Mouse (Mus musculus): Measurements from ENCODE around the gene Baz2b.
"Not testable (repeated sequence)": the region's sequence is repeated elsewhere in the genome, so short reads cannot be mapped to it uniquely, and the experiment has no call there.

The Baz2b gene

GRCm38 (mm10) chr2:60089528-60090247 is 120.0 kb downstream of the Baz2b start:
- DNase-seq (ENCODE audit: low read depth, low spot score): no peak

GRCm38 (mm10) chr2:60088785-60089527 is 120.7 kb downstream of the Baz2b start:
- no peak for DNase-seq (ENCODE audit: low read depth, low spot score)

- DNase-seq (ENCODE audit: low read depth, low spot score): peak; percentile 49
Measured at GRCm38 (mm10) chr2:60086197-60086903, 123.3 kb downstream of the Baz2b start.

- DNase-seq (ENCODE audit: low read depth, low spot score): no peak
Measured at GRCm38 (mm10) chr2:60084823-60085222, 124.8 kb downstream of the Baz2b start.

- DNase-seq (ENCODE audit: low read depth, low spot score): peak; percentile 81
Measured at GRCm38 (mm10) chr2:60082984-60083636, 126.5 kb downstream of the Baz2b start.

GRCm38 (mm10) chr2:60082225-60082624 is 127.4 kb downstream of the Baz2b start:
- DNase-seq (ENCODE audit: low read depth, low spot score): no peak

- DNase-seq (ENCODE audit: low read depth, low spot score): no peak
Measured at GRCm38 (mm10) chr2:60080831-60081230, 128.8 kb downstream of the Baz2b start.

- no peak for DNase-seq (ENCODE audit: low read depth, low spot score)
Measured at GRCm38 (mm10) chr2:60077631-60078030, 132.0 kb downstream of the Baz2b start.

GRCm38 (mm10) chr2:60076800-60077199 is 132.8 kb downstream of the Baz2b start:
- DNase-seq (ENCODE audit: low read depth, low spot score): no peak

GRCm38 (mm10) chr2:60076025-60076424 is 133.6 kb downstream of the Baz2b start:
- no peak for DNase-seq (ENCODE audit: low read depth, low spot score)

- DNase-seq (ENCODE audit: low read depth, low spot score): not testable (repeated sequence)
Measured at GRCm38 (mm10) chr2:60073798-60074197, 135.8 kb downstream of the Baz2b start.

GRCm38 (mm10) chr2:60071813-60072212 is 137.8 kb downstream of the Baz2b start:
- DNase-seq (ENCODE audit: low read depth, low spot score): peak; percentile 16

GRCm38 (mm10) chr2:60070938-60071337 is 138.7 kb downstream of the Baz2b start:
- DNase-seq (ENCODE audit: low read depth, low spot score): peak; percentile 23

GRCm38 (mm10) chr2:60068468-60068867 is 141.2 kb downstream of the Baz2b start:
- no peak for DNase-seq (ENCODE audit: low read depth, low spot score)

GRCm38 (mm10) chr2:60065415-60065814 is 144.2 kb downstream of the Baz2b start:
- DNase-seq (ENCODE audit: low read depth, low spot score): no peak

- DNase-seq (ENCODE audit: low read depth, low spot score): no peak
Measured at GRCm38 (mm10) chr2:60060185-60060775, 149.4 kb downstream of the Baz2b start.

GRCm38 (mm10) chr2:60059300-60059699 is 150.3 kb downstream of the Baz2b start:
- DNase-seq (ENCODE audit: low read depth, low spot score): no peak

- DNase-seq (ENCODE audit: low read depth, low spot score): no peak
Measured at GRCm38 (mm10) chr2:60056043-60056442, 153.6 kb downstream of the Baz2b start.

GRCm38 (mm10) chr2:60054808-60055535 is 154.7 kb downstream of the Baz2b start:
- peak; percentile 26 for DNase-seq (ENCODE audit: low read depth, low spot score)

- DNase-seq (ENCODE audit: low read depth, low spot score): no peak
Measured at GRCm38 (mm10) chr2:60053222-60054010, 156.2 kb downstream of the Baz2b start.

All from brain, adult 2 months (tissue).